ENCODE assay signal across 8 mouse cellular contexts in genomic region chr4:43493186-43493845, GRCm38 (mm10). TPM values are rescaled to one million over a fixed set of nuclear protein-coding genes. Genes with fewer than 3 reads are reported as not detected.
A peak's percentile ranks its signal among the peaks of the same experiment; 100 is the strongest.
DNase-seq lines count a peak whose midpoint lies in the region; ATAC-seq lines count a peak whose summit lies in the region.

No protein-coding gene starts in this region.

- peak; percentile 65 for ATAC-seq in inflammation-experienced regulatory T-cells, adult 6 months
- peak; percentile 72 for ATAC-seq in megakaryocyte progenitor cell, adult 5-6 weeks (replicated peaks; ENCODE audit: poor library complexity)

- intact Hi-C loops in left cerebral cortex, postnatal 10 days (cut with DNase I), result loop anchor here (5.0 kb wide), 2 partner anchors 34 to 64 kb away; no protein-coding TSS in a partner anchor

- peak; percentile 97 to 100 for DNase-seq in adrenal gland, adult (ENCODE audit: inconsistent age in 2 of 2, low spot score in 1 of 2)
- DNase-seq in embryo, embryonic 10 days (ENCODE audit: low spot score), result peak; percentile 98
- DNase-seq in gastrocnemius, postnatal 10 days, result peak; percentile 97
- DNase-seq in left cerebral cortex, postnatal 10 days (ENCODE audit: extremely low spot score in 1 of 2, low spot score in 2 of 2), result peak; percentile 95 to 96
- DNase-seq in right cerebral cortex, postnatal 10 days (ENCODE audit: low spot score in 2 of 2), result peak; percentile 97 to 98
- DNase-seq in urinary bladder, postnatal 14 days (ENCODE audit: low spot score), result peak; percentile 96

RNA-seq across cellular contexts. Expression of gene Ccdc107, which starts 0.6 kb away (rescaled TPM):
- 10 to 100 TPM; 23.4 to 24.1 TPM for total RNA-seq in gastrocnemius, postnatal 10 days (2021)
- polyA plus RNA-seq in inflammation-experienced regulatory T-cells, adult 6 months (2017; shearing (Covaris generic)), result 10 to 100 TPM; 36.5 to 72.9 (median 72.1) TPM
- 10 to 100 TPM; 31.1 to 32.5 TPM for total RNA-seq in left cerebral cortex, postnatal 10 days (2021)
- total RNA-seq in megakaryocyte progenitor cell, adult 5-6 weeks (2015), result 34.5 and 43.0 TPM in 2 replicates
- total RNA-seq in megakaryocyte progenitor cell, adult 5-6 weeks (2017), result 49.6 and 53.9 TPM in 2 replicates

RNA-seq across cellular contexts. Expression of gene Arhgef39, which starts 6.2 kb away (rescaled TPM):
- 1 to 10 TPM; 2.8 to 3.8 TPM for total RNA-seq in gastrocnemius, postnatal 10 days (2021)
- polyA plus RNA-seq in inflammation-experienced regulatory T-cells, adult 6 months (2017; shearing (Covaris generic)), result 10 to 100 TPM in 1 of 3 experiments, 1 to 10 TPM in 2; 5.1 to 10.3 (median 6.2) TPM
- total RNA-seq in left cerebral cortex, postnatal 10 days (2021), result 1 to 10 TPM; 1.1 to 1.4 TPM
- 44.2 and 55.1 TPM in 2 replicates for total RNA-seq in megakaryocyte progenitor cell, adult 5-6 weeks (2015)
- total RNA-seq in megakaryocyte progenitor cell, adult 5-6 weeks (2017), result 47.5 and 65.0 TPM in 2 replicates

RNA-seq across cellular contexts. Expression of gene Sit1, which starts 9.8 kb away (rescaled TPM):
- not detected for total RNA-seq in gastrocnemius, postnatal 10 days (2021)
- 100 to 1,000 TPM; 142 to 164 (median 156) TPM for polyA plus RNA-seq in inflammation-experienced regulatory T-cells, adult 6 months (2017; shearing (Covaris generic))
- total RNA-seq in left cerebral cortex, postnatal 10 days (2021), result not detected
- not detected in 2 replicates for total RNA-seq in megakaryocyte progenitor cell, adult 5-6 weeks (2015)
- not detected in 2 replicates for total RNA-seq in megakaryocyte progenitor cell, adult 5-6 weeks (2017)

RNA-seq across cellular contexts. Expression of gene Car9, which starts 13.4 kb away (rescaled TPM):
- total RNA-seq in gastrocnemius, postnatal 10 days (2021), result 1 to 10 TPM; 2.8 TPM
- polyA plus RNA-seq in inflammation-experienced regulatory T-cells, adult 6 months (2017; shearing (Covaris generic)), result under 1 TPM; 0.48 to 0.84 (median 0.79) TPM
- total RNA-seq in left cerebral cortex, postnatal 10 days (2021), result under 1 TPM in 1 of 2 experiments, not detected in 1; 0.45 TPM
- 10.4 and 15.0 TPM in 2 replicates for total RNA-seq in megakaryocyte progenitor cell, adult 5-6 weeks (2015)
- total RNA-seq in megakaryocyte progenitor cell, adult 5-6 weeks (2017), result 4.0 and 10.5 TPM in 2 replicates

RNA-seq across cellular contexts. Expression of gene Tpm2, which starts 30.2 kb away (rescaled TPM):
- 1,000 to 10,000 TPM; 8,012 to 8,431 TPM for total RNA-seq in gastrocnemius, postnatal 10 days (2021)
- not detected for polyA plus RNA-seq in inflammation-experienced regulatory T-cells, adult 6 months (2017; shearing (Covaris generic))
- total RNA-seq in left cerebral cortex, postnatal 10 days (2021), result 1 to 10 TPM; 7.2 to 7.9 TPM
- 0.56 and 3.0 TPM in 2 replicates for total RNA-seq in megakaryocyte progenitor cell, adult 5-6 weeks (2015)
- total RNA-seq in megakaryocyte progenitor cell, adult 5-6 weeks (2017), result 3.8 and 5.8 TPM in 2 replicates

Comparison
In these comparisons a context has a peak if more than half of its experiments do, and no peak if none do; other contexts are left out.
1. Peak in every context shown above with its lines: DNase-seq and ATAC-seq.
2. RNA of gene Arhgef39, which starts 6.2 kb away (total RNA-seq): 44.2 to 65.0 TPM in megakaryocyte progenitor cell, adult 5-6 weeks; 2.8 to 3.8 TPM in gastrocnemius, postnatal 10 days and 1.1 to 1.4 TPM in left cerebral cortex, postnatal 10 days; every median in the first group is over 4 times any median in the second.